Mouse (Mus musculus) frontal cortex, adult 2 months (tissue): ENCODE measurements around the gene Sergef. TPM values are rescaled to one million over a fixed set of nuclear protein-coding genes. Genes with fewer than 3 reads are reported as not detected.
A peak's percentile ranks its signal among the peaks of the same experiment; 100 is the strongest.

Source experiments
- DNase-seq, 2 experiments: peaks; one replicate each; pipeline ENCODE4 v3.0.0; 2022; ENCODE audit warnings: low spot score in 1 of 2; ENCODE audit errors: extremely low spot score in 1 of 2
- polyA plus RNA-seq: library from polyadenylated mRNA; depleted of rRNA; stranded (reverse); fragments of >200 nt; gene quantifications from 2 replicates; pipeline ENCODE4 v1.2.3, GENCODE M21; 2012

Gene Sergef
- polyA plus RNA-seq, 1 experiment, result 50.4 TPM

DNA sequence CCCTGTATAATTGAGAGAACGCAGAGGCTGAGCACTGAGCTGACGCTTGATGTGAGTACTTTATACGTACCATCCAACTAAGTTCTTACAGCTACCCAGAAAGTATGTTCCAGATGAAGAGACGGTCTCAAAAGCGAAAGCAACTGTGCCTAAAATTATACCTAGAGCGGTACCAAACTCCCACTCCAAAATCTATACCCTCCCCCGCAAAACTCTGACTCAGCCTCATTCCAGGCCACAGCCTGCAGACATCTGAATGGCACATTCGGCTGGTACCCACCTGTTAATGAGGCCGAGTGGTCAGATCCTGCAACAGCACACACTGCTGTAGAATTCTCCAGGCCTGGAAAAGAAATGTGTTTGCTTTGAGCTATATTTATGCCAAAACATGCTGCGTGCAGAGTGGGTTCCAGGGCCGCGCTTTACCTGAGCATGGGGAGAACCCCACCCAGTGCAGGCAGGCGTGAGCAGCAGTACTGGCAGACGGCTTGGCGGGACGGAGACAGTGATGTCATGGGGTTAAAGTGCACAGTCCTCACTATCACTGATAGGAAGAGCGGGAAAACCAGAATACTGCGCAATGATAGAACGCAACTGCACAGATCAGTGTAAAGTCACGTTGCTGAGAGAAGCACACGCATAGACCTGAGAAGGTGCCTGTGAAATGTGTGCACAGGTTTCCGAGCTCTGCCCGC, 21.0 kb downstream of the Sergef start:
- DNase-seq, result peak; percentile 61 to 79

DNA sequence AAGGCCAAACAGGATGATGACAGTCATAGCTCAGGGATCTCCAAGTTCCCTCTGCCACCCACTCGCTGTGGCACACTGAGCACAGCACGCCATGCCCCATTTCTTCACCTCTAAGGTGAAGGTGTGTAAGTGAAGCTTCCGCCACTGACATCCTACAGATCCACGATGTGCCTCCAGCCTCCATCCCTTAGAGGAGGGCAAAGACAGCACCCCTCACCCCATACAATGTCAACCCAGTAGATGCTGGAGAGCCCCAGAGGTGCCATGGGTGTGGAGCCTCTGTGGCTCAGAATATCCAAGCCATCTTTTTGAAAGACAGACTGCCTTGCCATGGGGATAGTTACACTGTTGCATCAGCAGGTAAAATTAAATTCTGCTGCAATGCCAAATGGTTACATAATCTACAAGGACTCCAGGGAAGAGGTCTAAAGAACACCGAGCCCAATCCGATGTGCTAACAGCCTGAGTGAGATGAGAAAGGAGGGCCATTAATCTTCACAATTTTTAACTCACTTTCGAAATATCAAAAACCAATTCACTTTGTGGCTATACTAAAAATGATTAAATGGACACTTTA, 23.1 kb downstream of the Sergef start:
- no peak for DNase-seq

DNA sequence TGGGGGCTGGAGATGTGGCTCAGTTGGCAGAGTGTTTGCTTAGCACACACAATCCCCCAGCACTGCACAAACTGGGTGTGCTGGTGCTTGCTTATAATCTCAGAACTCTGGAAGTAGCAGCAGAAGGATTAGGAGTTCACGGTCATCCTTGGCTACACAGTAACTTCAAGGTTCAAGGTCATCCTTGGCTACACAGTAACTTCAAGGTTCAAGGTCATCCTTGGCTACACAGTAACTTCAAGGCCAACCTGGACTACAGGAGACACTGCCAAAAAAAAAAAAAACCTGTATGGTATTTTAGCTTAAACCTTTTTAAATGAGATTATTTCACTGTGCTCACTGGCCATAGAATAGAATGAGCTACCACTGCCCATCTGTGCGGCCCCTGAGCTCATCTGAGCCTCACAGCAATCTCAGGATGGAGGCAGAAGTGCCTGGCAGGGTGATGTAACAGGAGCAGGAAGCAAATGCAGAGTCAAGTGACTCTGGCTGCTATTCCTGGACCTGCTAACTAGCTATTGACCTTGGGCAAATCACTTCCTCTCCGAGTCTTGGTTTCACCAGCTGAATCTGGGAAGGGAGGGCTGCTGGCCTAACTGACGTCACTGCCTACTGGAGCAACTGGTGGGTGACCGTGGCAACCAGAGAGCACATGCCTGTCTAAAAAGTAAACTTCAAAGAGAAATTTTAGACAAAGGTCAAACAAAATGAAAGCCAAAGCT, 24.2 kb downstream of the Sergef start:
- DNase-seq, result no peak

DNA sequence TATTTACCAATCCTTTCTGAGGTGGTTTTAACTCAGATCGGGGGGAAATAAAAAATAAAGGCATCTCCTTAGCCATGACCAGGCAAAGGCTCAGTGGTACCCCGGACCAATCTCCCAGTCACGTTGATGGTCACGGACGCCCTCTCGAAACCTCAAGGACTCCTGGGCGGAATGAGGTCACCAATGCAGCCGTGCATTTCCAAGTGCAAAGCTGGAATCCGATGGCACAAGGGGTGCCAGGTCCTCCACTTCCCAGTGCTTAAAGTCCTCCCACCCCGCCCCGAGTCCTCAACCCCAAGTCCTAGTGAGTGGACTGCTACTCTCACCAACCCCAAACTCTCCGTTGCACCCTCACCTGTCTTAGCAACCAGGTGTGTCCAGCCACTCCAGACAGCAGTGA, 25.3 kb downstream of the Sergef start:
- no peak for DNase-seq

DNA sequence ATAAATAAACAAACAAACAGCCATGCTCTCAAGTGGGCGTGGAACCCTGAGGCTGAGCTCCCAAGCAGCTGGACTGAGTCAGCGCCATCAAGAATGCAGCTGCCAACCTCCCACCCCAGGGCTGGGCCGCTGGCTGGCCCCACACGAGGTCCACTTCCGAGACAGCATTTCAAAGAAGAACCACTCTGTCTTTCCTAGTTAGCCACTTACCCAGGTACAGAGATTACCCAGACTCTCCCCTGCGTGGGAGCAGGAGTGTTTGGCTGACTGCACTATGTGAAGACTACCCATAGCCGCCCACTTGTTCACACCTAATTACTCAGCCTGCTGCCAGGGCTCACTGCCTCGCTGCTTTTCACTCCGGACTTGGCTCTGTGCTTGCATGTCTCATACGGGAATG, 26.5 kb downstream of the Sergef start:
- DNase-seq, result no peak

DNA sequence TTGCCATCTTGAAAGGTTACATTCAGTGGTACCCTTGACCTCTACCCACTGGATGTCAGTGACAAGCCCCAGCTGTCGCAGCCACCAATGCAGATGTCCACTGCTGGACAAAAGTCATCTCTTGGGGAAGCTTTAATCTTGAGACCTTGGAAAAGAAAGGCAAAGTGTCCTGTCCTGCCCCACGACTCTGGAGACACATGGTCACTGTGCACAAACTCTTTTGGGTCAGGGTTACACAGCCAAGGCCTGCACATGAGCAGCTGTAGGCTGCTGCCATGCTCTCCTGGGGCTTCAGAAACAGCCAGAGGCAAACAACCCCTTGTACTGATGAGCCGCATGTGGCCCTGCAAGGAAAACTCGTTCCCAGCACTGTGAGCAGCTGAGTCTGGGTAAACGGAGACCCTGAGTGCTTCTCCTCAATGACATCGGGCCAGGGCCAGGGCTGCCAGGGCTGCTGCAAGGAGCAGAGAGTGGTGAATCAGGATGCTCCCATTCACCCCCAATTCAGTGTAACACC, 27.1 kb downstream of the Sergef start:
- DNase-seq, result no peak

DNA sequence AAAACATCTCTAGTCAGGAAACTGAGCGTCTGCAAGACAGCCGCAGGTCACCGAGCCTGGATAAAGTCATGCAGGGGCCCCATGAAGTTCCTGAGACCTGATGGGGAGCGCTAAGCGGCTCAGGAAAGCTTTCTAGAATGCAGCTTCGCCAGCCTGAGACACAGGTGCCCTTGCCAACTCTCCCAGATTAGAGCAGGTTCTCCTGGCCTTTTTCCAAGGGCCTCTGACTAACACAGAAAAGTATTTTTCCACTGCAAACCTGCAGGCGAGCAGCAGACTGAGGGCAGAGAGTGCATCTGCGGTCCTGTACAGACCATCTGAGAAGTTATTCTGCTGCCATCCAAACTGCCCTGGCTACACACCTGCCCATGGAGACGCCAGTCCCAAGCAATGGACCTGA, 27.6 kb downstream of the Sergef start:
- DNase-seq, result peak in 1 of 2 experiments; percentile 70

DNA sequence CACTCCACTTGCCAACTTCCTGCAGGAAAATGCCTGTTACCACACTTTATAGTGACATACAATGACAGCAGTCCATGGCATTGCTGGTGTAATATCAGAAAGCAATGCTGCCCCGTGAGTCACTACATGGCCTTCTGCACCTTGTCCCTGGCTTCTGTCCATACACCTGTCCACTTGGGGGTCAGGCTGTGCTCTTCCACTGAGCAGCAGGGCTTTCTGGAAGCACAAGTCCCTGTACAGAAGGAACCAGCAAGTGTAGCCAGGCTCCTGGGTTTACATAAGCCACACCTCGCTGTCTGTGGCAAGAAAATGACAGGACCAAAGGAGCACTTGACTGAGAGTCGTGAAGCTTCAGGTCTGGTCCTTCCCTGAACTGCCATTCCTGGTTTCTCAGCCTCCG, 30.3 kb downstream of the Sergef start:
- DNase-seq, result no peak

DNA sequence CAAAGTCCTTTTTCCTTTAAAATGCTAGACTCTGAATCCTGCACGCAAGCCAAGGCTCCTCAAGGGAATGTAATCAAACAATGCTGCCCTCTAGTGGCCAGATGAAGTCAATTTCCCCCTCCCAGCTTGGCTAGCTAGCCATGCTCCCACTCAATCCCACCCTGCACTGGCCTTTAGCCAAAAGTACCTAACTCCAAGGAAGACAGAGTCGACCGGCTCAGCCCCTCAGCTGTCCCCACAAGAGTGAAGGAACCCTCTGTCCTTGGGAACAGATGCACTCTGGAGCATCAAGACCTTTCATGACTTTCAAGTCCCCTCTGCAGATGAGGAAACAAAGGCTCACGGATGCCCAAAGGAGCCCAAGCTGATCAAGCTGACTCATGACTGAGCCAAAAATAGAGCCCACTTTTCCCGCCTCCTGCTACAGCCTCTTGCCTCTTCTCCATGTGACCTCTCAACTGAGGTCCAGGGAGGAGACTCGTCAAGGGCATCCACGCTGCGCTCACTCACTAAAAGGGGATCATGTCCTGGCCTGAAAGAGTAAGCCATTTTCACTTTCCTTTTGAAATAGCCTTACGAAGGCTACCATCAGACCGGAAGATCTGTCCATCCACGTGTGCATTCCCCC, 32.1 kb downstream of the Sergef start:
- peak in 1 of 2 experiments; percentile 84 for DNase-seq

DNA sequence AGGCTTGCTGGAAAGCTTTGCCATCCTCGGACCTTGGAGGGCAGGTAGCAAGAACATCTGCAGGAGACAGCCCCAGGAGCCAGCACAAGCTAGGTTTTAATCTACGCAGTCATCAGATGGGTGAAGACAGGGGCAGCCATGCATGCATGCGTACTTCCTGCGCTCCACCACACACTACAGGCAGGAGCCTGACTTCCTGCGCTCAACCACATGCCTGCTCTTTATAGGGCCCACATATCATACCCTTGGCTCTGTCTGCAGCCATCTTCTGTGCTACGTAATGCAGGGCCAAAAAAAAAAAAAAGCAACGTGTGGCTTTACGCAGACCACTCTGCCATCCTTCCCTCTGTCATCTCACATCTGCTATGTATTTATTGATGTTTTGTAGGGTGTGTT, 32.6 kb downstream of the Sergef start:
- DNase-seq, result no peak

DNA sequence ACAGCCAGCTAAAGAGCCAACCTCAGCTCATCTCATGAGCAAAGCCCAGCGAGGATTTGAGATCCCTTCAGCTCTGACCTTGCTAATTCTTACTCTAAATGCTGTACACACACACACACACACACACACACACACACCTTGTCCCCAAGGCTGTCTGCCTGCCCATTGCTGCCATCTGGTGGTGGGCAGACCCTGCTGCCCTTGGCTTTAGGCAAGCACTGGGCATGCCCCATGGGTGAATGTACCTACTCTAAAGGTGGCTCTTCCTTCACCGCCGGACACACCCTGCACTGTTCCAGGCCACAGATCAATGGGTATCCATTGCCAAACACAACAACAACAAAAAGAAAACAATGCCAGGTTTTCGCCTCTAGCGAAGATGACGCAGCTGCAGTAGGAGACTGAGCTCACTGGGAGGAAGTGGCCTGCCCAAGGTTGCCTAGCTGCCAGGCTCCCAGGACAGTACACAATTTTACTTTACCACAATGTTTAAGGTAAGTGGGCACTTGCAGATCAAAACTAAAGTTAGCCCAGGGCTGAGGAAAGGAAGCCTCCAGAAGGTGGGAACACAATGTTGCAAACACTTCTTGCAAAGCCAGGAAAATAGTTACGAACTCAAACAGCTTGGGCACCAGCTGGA, 33.1 kb downstream of the Sergef start:
- peak in 1 of 2 experiments; percentile 89 for DNase-seq

DNA sequence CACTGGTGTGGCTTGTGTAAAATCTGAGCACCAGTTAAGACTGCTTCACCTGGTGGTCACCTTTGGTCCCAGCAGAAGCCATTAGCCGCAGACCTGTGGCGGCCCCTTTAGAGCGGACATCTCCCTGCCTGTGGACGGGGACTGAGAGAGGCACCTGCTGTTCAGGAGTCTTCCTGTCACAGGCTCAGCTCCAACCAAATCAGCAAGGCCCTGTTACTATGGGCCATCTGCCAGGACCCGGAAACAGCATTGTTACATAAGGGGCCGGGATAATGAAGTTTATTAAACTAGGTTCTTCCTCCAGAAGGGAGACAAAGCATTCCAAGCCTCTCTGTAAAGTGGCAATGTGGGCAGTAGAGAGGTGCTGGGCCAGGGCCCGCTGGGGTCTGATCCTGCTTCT, 36.6 kb downstream of the Sergef start:
- DNase-seq, result no peak

DNA sequence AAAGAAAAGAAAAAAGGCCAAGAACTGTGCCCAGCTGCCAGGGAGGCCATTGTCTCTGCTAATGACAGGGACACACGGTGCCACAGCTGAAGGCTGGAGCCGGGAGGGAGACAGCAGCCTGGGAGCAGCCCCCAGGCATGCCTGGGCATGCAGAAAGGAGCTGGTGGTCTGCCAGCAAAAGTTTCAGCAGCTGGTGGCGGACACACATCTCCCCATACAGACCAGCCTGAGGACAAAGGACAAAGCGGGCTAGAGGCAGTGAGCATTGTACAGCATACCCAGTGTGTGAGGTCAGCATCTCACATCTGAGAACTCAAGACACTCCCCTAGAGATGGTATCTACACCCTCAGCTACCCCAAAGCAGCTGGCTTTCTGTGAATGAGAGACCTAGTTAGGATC, 37.5 kb downstream of the Sergef start:
- no peak for DNase-seq

DNA sequence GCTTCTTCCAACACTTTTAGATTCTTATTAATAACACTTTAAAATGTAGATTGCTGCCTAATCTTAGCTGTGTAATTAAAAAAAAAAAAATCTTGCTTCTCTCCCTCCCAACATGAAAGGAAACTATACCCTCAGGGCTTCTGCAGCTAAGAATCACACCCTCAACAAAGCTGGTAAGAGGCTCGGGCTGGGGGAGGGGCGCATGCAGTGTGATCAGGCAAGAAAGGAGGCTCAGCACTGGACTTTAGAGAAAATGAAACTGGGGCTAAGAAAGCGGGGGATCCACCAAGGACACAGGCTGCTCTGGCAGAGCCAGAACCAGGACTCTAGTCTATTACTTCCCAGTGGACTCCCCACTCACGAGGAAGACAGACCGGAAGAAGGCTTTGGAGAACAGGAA, 38.5 kb downstream of the Sergef start:
- no peak for DNase-seq

DNA sequence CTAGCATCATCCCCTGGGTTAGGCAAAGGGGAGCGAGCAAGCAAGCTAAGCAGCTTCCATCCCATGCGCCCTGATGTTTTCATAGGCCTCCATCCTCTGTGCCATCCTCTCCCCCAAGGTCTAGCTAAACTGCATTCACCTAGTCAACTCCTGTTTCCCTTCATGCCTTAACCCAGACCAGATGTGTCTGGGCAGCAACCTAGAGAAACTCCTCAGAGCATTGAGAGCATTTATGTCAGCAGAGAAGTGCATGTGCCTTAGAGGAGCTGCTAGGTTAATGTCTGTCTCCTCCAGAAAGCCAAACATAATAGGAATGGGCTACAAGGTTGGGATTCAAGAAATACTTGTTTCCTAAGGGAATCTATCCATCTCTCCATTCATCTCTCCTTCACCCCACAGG, 42.6 kb downstream of the Sergef start:
- no peak for DNase-seq

DNA sequence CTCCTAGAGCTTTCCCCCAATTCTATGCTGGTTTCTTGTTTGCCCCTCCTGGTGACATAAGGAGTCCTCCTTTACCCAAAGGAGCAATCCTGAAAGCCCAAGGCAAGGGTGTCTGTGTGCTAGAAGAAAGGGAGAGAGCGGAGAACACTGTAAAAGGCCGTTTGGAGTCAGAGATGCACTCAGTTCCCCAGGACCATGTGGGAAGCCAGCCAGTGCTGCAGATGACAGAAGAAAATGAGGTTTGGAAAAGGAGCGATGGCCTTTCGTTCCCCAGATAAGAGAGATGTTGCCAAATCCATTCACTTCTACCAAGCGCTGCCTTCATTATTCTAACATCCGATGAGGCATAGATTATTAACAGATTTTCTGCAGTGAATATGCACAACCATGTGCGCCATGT, 48.1 kb downstream of the Sergef start:
- no peak for DNase-seq

DNA sequence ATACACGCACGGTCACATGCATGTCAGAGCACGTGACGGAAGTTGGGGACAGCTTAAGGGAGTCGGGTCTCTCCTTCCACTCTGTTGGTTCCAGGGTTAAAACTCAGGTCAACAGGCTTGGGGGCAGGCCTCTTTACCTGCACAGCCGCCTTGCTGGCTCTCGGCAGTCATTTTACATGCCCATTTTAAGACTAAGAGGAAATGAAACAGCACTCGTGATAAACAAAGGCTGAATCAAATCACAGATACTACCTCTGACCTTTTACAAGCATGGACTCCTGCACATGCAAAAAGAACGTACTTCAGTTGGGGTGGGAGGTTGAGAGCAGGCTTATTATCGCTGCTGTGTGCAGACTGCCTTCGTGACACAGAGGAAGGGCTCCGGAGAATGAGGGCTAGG, 50.4 kb downstream of the Sergef start:
- DNase-seq, result no peak

DNA sequence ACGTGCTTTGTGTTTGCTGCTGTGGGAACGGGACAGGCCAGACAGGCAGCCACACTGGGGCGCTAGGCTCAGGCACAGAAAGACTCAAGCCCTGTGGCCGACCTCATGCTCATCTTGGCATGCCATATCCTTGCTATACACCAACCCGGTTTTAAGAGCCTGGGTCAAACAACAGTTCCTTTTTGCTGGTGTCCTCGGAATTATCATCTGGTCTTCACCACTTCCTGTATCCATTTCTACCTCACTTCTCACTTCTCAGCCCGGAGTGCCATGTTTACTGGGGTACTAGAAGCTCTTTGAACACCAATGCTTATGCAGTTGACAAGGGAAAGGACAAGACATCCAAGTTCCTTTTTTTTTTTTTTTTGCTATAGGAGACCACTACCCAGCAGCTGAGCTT, 51.6 kb downstream of the Sergef start:
- no peak for DNase-seq

DNA sequence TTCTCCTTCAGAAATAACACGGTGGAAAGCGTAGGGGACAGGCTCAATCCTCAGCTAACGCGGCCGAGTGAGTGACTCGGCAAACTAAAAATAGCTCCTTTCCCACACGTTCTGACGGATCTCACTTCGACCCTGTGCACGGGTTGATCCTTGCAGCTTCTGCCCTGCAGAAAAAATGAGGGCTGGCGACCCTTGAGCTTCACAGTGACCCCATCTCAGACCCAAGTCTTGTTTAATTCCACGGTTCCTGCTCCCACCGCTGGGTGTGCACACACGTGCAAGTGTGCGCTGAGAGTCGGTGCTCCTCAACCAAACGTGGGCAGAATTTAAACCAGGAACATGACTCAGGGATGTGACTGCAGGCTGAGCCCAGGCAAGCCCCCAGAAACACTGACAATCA, 52.1 kb downstream of the Sergef start:
- peak; percentile 50 to 75 for DNase-seq

DNA sequence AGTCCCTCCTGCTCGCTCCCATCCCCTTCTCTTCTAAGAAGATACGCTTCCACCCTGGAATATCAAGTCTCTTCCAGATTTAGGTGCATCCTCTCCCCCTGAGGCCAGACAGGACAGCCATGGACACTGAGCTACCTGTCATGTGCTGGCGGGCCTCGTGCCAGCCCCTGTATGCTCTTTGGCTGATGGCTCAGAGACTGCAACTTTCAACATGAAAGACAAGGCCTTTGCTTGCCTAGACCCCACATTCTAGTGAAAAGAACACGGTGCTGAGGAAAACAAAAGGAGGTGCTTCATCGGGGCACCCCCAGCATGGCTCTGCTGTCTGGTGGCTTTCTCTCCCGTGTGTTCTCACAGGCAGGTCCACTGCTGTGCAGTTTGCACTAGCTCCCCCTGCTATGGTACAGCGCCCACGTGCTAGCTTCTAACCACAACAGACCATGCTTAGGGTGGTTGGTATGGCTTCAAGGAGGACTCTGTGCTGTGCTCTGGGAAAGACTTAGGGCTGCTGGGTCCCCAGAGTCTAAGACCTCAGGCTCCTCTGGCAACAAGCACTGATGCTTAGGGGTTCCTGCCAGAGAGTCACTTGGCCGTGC, 52.9 kb downstream of the Sergef start:
- no peak for DNase-seq

DNA sequence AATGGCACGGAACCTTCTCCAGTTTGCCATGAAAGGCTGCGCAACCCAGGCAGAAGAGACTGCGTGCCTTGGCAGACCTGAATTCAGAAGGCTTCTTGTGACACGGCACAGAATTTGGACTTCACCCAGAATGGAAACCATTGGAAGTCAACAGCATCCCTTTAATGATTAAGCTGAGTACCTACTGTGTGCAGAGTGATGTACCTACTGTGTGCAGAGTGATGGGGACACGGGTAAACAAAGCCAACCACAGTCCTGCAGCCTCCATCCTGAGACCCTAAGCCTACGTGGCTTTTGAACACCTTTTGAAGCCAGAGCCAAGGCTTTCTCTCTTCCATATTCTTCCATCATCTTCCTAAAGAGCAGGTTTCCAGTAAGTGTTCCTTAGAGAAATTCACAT, 56.9 kb downstream of the Sergef start:
- no peak for DNase-seq
